Mouse (Mus musculus) lung, embryonic 16.5 days (tissue): ENCODE measurements at regions not wholly inside any gene's neighbourhood (a gene's known extent, or its start where the extent isn't known, plus 50 kb on each side); places are given as distances from the start of the nearest gene placed in this dataset.

ENCODE experiments used
- ATAC-seq: fragments of 200-750 bp; cut with Nextera tagmentation; 2 replicates; pipeline ENCODE4 v1.8.0; 2017; ENCODE audit warnings: low read depth, mild to moderate bottlenecking, moderate library complexity
- H3K27ac ChIP-seq: fragments of 300-500 bp; sonication (generic); 2 replicates; pipeline ENCODE4 v1.5.1; 2014; ENCODE audit warnings: mild to moderate bottlenecking, control low read depth, low read length
- H3K27me3 ChIP-seq: fragments of 300-500 bp; sonication (generic); 2 replicates; pipeline ENCODE4 v1.6.1; 2014; ENCODE audit warnings: low read depth, low read length, mixed read lengths; ENCODE audit not compliant: control insufficient read depth, insufficient read depth
- H3K36me3 ChIP-seq: fragments of 300-500 bp; sonication (generic); 2 replicates; pipeline ENCODE4 v1.6.1; 2014; ENCODE audit warnings: low read length; ENCODE audit not compliant: control insufficient read depth, insufficient read depth
- H3K4me1 ChIP-seq: fragments of 300-500 bp; sonication (generic); replicated peaks from 2 replicates; pipeline ENCODE4 v1.6.1; 2014; ENCODE audit warnings: low read length, mixed read lengths; ENCODE audit not compliant: control insufficient read depth, insufficient read depth
- H3K4me2 ChIP-seq: fragments of 300-500 bp; sonication (generic); 2 replicates; pipeline ENCODE4 v1.6.1; 2014; ENCODE audit warnings: low read depth, low read length, control low read depth
- H3K4me3 ChIP-seq: fragments of 300-500 bp; sonication (generic); 2 replicates; pipeline ENCODE4 v1.5.1; 2014; ENCODE audit warnings: mild to moderate bottlenecking, low read length, control low read depth
- H3K9ac ChIP-seq: fragments of 300-500 bp; sonication (generic); 2 replicates; pipeline ENCODE4 v1.6.1; 2014; ENCODE audit warnings: low read length, control low read depth
- H3K9me3 ChIP-seq: fragments of 300-500 bp; sonication (generic); 2 replicates; pipeline ENCODE4 v1.6.1; 2016; ENCODE audit warnings: low read length; ENCODE audit not compliant: control insufficient read depth
- WGBS: fragments of 180-500 bp; shearing (Covaris S2); extraction: QIAGEN DNeasy Blood & Tissue Kit; methylation state at CpG from one replicate; pipeline ENCODE4 v1.1.7; 2014; 5-methylcytosine and 5-hydroxymethylcytosine counted together

DNA sequence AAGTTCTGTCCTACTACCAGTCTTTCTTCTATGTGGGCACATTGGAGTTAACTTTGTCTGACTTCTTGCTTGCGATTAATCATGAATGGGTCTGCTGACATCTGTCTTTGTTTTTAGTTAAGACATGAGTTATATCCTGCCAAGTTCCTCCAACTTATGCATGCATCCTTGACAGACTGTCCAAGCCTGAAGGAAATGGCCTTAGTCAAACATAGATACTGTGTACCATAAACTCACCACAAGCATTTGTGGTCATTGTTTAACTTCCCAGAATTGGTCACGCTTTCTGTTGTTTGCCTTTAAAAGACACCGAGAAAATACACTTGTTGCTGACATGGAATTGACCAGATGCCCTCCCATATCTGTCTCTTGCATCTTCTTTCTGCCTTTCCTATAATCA, 519.4 kb upstream of the Hs6st1 start:
- no peak overlapping the region for H3K27ac ChIP-seq
- H3K4me2 ChIP-seq: no peak overlapping the region
- no peaks in the 10 kb centered on the region for H3K4me1 ChIP-seq
- H3K9ac ChIP-seq: no peak overlapping the region
- 74% methylated on average over 3 of the region's 3 CpGs for WGBS
- ATAC-seq: no peak
- H3K27me3 ChIP-seq: no peaks in the 10 kb centered on the region
- no peaks in the 10 kb centered on the region for H3K36me3 ChIP-seq
- no peaks in the 10 kb centered on the region for H3K9me3 ChIP-seq
- no peak overlapping the region for H3K4me3 ChIP-seq

DNA sequence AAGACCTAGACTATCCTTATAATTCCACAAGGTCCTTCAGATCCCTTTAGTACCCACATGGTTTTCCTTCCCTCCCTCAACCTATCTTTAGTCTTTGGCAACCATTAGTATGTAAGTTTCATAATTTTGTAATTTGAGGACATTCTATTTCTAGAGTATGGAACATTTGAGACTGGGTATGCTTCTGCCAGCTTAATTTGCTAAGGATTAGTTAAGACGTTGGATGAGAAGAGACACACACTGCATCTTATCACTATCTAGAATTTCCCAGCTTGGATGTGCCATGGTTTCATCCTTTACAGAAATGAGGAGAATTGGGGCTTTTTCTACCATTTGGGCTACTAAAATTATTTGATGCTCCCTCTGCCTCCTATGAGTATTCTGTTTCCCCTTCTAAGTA, 516.7 kb upstream of the Hs6st1 start:
- Histone ChIP-seq H3K9me3 (no peaks in the 10 kb centered on the region), H3K36me3 (no peaks in the 10 kb centered on the region), H3K4me1 (no peaks in the 10 kb centered on the region), H3K4me2 (no peak overlapping the region), H3K27ac (no peak overlapping the region), H3K4me3 (no peak overlapping the region), H3K9ac (no peak overlapping the region), H3K27me3 (no peaks in the 10 kb centered on the region)
- 67% methylated on average over 1 of the region's 1 CpGs for WGBS
- ATAC-seq: no peak

DNA sequence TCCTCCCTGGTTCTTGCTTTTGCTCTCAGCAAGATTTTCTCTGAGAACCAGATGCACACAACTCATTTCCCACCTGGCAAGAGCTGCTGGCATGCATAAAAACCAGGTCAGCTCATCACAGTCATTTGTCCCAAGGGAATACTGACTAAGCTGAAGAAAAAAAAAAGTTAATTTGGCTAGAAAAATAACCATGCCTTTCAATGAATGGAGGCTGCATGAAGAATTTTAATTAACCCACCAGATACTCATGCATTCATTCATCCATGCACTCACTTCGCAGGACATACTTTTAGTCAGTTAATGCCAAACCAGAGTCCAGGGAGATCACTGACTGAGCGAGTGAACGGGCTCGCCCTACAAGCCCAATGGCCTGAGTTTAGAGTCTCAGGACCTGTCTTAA, 505.4 kb upstream of the Hs6st1 start:
- WGBS: 92% methylated on average over 4 of the region's 4 CpGs
- Histone ChIP-seq H3K9ac (no peak overlapping the region), H3K4me2 (no peak overlapping the region), H3K9me3 (peaks cover 3% of the 10 kb centered on the region; the same call in 1 of the 2 replicates), H3K27me3 (no peaks in the 10 kb centered on the region), H3K27ac (no peak overlapping the region), H3K36me3 (no peaks in the 10 kb centered on the region), H3K4me3 (no peak overlapping the region), H3K4me1 (no peaks in the 10 kb centered on the region)
- no peak for ATAC-seq

DNA sequence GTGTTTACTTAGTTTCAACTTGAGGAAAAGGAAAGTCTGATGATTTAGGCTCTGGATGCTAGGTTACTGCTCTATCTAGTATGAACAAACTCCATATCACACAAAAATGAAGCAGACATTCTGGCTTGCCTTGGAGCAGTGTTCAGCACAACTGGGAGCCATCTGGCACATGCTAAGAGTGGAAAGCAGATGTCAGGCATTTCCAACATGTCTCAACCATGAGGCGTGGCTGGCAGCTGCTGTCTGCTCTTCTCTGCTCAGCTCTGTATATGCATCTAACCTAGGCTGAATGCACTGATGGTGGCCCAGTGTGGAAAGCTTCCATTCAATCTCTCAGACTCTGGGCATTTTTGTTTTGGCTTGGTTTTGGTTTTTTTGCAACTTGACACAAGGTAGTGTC, 493.0 kb upstream of the Hs6st1 start:
- 0 out of 2 replicates have a peak, but pooled peaks have one; percentile 34 for ATAC-seq
- Histone ChIP-seq H3K9me3 (no peaks in the 10 kb centered on the region), H3K9ac (no peak overlapping the region), H3K27ac (no peak overlapping the region), H3K4me1 (no peaks in the 10 kb centered on the region), H3K36me3 (no peaks in the 10 kb centered on the region), H3K4me3 (no peak overlapping the region), H3K4me2 (no peak overlapping the region), H3K27me3 (no peaks in the 10 kb centered on the region)
- 41% methylated on average over 1 of the region's 1 CpGs for WGBS

DNA sequence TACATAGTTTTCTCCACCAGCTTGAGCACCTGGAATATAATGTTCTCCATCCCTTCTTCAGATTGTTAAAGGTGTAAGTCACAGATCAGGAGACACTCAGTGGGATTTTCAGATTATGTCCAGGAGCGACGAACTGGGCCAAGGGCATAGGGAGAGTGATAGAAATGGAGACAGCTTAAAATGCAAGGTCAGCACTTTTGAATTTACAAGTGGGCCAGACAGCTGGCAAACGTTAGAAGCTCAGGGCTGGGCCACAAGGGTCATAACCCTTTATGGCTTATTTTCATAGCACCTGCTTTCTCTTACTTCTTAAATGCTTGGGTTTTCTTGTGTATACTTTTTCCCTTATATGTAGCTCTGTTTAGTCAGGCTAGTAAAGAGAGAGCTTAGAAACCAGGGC, 488.8 kb upstream of the Hs6st1 start:
- no peak overlapping the region for H3K27ac ChIP-seq
- H3K9me3 ChIP-seq: no peaks in the 10 kb centered on the region
- ATAC-seq: no peak
- H3K27me3 ChIP-seq: no peaks in the 10 kb centered on the region
- WGBS: 47% methylated on average over 3 of the region's 3 CpGs
- H3K4me2 ChIP-seq: no peak overlapping the region
- H3K4me3 ChIP-seq: no peak overlapping the region
- H3K9ac ChIP-seq: no peak overlapping the region
- H3K4me1 ChIP-seq: no peaks in the 10 kb centered on the region
- no peaks in the 10 kb centered on the region for H3K36me3 ChIP-seq

DNA sequence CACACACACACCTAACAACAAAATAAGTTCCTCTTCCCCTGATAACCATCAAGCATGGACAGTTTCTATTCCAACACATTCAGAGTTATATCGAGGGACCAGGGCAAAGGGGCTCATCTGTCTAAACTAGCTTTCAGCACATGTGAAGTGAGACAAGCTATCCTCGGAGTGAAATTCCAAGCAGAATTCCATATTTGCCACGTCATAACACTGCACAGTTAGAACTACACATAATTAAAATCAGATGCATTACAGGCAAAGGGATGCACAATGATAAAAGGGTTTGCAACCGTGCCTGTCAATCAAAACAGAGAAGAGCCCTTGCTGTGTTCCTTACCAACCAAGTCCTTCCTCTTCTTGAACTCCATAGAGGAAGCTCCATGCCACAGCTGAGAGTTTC, 488.2 kb upstream of the Hs6st1 start:
- no peaks in the 10 kb centered on the region for H3K4me1 ChIP-seq
- no peaks in the 10 kb centered on the region for H3K36me3 ChIP-seq
- no peak overlapping the region for H3K27ac ChIP-seq
- no peak overlapping the region for H3K4me3 ChIP-seq
- no peak overlapping the region for H3K9ac ChIP-seq
- H3K27me3 ChIP-seq: no peaks in the 10 kb centered on the region
- no peak for ATAC-seq
- H3K4me2 ChIP-seq: no peak overlapping the region
- no peaks in the 10 kb centered on the region for H3K9me3 ChIP-seq
- 48% methylated on average over 4 of the region's 4 CpGs for WGBS

DNA sequence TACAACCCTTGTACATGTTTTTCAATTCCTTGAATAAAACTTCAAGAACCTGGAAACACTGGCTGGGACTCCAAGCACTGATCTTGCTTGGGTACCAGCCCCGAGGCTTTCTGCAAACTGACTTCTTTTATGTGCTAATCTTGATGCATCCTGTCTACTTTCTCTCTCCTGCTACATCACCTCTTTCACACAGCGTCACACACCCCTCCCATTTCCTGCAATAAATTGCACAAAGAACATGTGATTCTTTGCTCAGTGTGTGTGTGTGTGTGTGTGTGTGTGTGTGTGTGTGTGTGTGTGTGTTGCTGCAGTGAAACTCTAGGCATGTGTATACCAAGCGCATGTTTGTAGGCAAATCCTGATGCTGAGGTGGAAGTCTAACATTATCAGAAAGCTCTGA, 487.7 kb upstream of the Hs6st1 start:
- H3K4me2 ChIP-seq: no peak overlapping the region
- 49% methylated on average over 3 of the region's 3 CpGs for WGBS

DNA sequence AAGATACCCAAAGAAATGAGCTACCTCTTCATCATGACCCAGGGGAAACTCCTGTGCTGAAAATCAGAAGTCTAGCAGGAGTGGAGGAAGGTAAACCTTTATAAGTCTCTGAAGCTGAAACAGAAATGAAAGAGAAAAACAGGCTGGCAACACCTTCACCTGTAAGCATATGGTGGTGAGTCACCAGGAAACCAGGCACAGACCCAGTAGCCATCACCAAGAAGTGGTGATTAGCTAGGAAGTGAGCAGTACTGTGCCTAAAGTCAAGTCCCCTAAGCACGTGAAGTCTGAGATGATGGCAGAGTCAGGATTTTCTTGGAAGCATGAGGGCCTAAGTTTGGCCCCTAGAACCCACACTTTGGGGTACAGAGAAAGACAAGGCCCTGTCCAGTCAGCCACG, 480.3 kb upstream of the Hs6st1 start:
- 85% methylated on average over 2 of the region's 2 CpGs for WGBS
- Histone ChIP-seq H3K4me3 (no peak overlapping the region), H3K4me1 (no peaks in the 10 kb centered on the region), H3K9me3 (no peaks in the 10 kb centered on the region), H3K27me3 (no peaks in the 10 kb centered on the region), H3K27ac (no peak overlapping the region), H3K9ac (no peak overlapping the region), H3K36me3 (no peaks in the 10 kb centered on the region), H3K4me2 (no peak overlapping the region)
- no peak for ATAC-seq

More for the DNA sequence above, 487.7 kb upstream of the Hs6st1 start:
- Histone ChIP-seq H3K27ac (no peak overlapping the region), H3K4me1 (no peaks in the 10 kb centered on the region), H3K9me3 (no peaks in the 10 kb centered on the region), H3K4me3 (no peak overlapping the region), H3K27me3 (no peaks in the 10 kb centered on the region), H3K9ac (no peak overlapping the region), H3K36me3 (no peaks in the 10 kb centered on the region)
- no peak for ATAC-seq

DNA sequence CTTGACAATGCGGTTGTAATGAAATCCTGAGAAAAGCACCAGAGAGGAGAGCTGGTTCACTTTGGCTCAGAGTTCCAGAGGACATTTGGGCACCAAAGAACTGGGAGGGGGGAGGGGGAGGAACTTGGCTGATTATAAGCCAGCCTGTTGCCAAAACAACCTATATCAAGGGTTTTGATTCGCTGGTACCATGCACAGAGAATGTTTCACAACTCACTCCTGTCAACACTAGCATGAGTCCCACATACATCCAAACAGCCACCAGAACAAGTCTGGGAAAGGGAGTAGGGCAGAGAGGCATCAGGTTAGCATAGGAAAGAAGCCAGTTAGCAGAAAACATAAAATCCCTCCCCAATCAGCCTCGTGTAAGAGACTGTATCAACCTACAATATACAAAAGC, 479.3 kb upstream of the Hs6st1 start:
- Histone ChIP-seq H3K27me3 (no peaks in the 10 kb centered on the region), H3K9ac (no peak overlapping the region), H3K9me3 (no peaks in the 10 kb centered on the region), H3K36me3 (no peaks in the 10 kb centered on the region), H3K4me2 (no peak overlapping the region), H3K4me3 (no peak overlapping the region), H3K4me1 (no peaks in the 10 kb centered on the region), H3K27ac (no peak overlapping the region)
- ATAC-seq: no peak
- WGBS: 73% methylated on average over 3 of the region's 3 CpGs

DNA sequence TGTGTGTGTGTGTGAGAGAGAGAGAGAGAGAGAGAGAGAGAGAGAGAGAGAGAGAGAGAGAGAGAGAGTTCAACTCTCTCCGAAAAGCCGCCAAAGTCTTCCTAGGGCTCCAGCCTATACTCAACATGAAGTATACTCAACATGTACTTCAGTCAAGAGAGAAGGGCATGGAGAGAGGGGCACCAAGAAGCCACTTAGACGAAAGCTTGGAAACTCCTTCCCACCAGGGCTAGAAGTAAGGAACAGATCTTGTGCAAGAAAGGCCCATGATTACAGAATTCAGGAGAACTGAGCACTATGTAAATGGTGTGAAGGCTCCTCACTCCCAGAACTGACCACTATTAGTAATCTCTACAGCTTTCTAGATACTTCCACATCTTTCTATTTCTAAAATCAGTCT, 467.4 kb upstream of the Hs6st1 start:
- ATAC-seq: no peak
- no peaks in the 10 kb centered on the region for H3K36me3 ChIP-seq
- no peak overlapping the region for H3K4me3 ChIP-seq
- H3K4me2 ChIP-seq: no peak overlapping the region
- WGBS: 78% methylated on average over 3 of the region's 3 CpGs
- H3K27me3 ChIP-seq: no peaks in the 10 kb centered on the region
- H3K4me1 ChIP-seq: no peaks in the 10 kb centered on the region
- no peaks in the 10 kb centered on the region; the same call in 1 of the 2 replicates for H3K9me3 ChIP-seq
- no peak overlapping the region for H3K27ac ChIP-seq
- H3K9ac ChIP-seq: no peak overlapping the region
